Mouse (Mus musculus) liver, postnatal 0 days (tissue): ENCODE measurements at regions not wholly inside any gene's neighbourhood (a gene's known extent, or its start where the extent isn't known, plus 50 kb on each side); places are given as distances from the start of the nearest gene placed in this dataset.

ENCODE experiments used
- CTCF ChIP-seq: sonication (generic); IDR thresholded peaks from 2 replicates; pipeline ENCODE4 v1.5.1; 2016; ENCODE audit warnings: antibody characterized with exemption, low read depth
- EP300 ChIP-seq: IDR thresholded peaks from 2 replicates; pipeline ENCODE4 v1.6.1; 2016; ENCODE audit warnings: antibody characterized with exemption, low read depth, mild to moderate bottlenecking

- TF ChIP-seq CTCF, result no peak
- TF ChIP-seq EP300, result no peak
Measured at GRCm38 (mm10) chr7:73183761-73184160, 191.5 kb upstream of the Rgma start.
